Mouse (Mus musculus) E14TG2a.4 (cell line): ENCODE measurements around the gene Cdh6.

Source experiments
- CTCF ChIP-seq: conservative IDR thresholded peaks from 2 replicates; pipeline ENCODE4 v1.5.1; 2014; ENCODE audit warnings: low read length
- POU5F1 ChIP-seq: IDR thresholded peaks from 2 replicates; pipeline ENCODE4 v1.6.1; 2014; ENCODE audit warnings: low read length, borderline replicate concordance

GRCm38 (mm10) chr15:13094881-13095256, 78.6 kb downstream of the Cdh6 start:
- no peak for TF ChIP-seq CTCF
- no peak for TF ChIP-seq POU5F1
